Mouse (Mus musculus) heart, adult 18-20 months (tissue): ENCODE measurements around the gene Vezf1. TPM values are rescaled to one million over a fixed set of nuclear protein-coding genes. Genes with fewer than 3 reads are reported as not detected.
"Not testable (repeated sequence)": the region's sequence is repeated elsewhere in the genome, so short reads cannot be mapped to it uniquely, and the experiment has no call there.

ENCODE experiments used
- DNase-seq, 2 experiments: peaks; one replicate each; pipeline ENCODE4 v3.0.0; 2021 to 2022; ENCODE audit warnings: mixed read lengths in 1 of 2
- long read RNA-seq, 2 experiments: library from polyadenylated mRNA; stranded (forward); transcript quantifications; one replicate each; pipeline ENCODE4 v2.0.0; 2021
- total RNA-seq, 2 experiments: library from RNA; stranded (reverse); gene quantifications; 2 replicates each; pipeline ENCODE4 v1.2.3; 2021

Gene Vezf1
- total RNA-seq, result 10 to 100 TPM; 35.0 to 38.4 TPM
- long read RNA-seq, experiment 1, full-length matches to known transcripts, result 17 of 21 reads
- long read RNA-seq, experiment 1, partial matches to known transcripts, result 0 of 21 reads
- long read RNA-seq, experiment 1, other reads (novel, unspliced or antisense), result 4 of 21 reads
- long read RNA-seq, experiment 2, full-length matches to known transcripts, result 2 of 5 reads
- long read RNA-seq, experiment 2, partial matches to known transcripts, result 0 of 5 reads
- long read RNA-seq, experiment 2, other reads (novel, unspliced or antisense), result 3 of 5 reads

GRCm38 (mm10) chr11:88067586-88068410 is at the start of gene Vezf1:
Vezf1 (plus strand) TSS chr11:88068279.
- peak; percentile 81 to 82 for DNase-seq

DNA sequence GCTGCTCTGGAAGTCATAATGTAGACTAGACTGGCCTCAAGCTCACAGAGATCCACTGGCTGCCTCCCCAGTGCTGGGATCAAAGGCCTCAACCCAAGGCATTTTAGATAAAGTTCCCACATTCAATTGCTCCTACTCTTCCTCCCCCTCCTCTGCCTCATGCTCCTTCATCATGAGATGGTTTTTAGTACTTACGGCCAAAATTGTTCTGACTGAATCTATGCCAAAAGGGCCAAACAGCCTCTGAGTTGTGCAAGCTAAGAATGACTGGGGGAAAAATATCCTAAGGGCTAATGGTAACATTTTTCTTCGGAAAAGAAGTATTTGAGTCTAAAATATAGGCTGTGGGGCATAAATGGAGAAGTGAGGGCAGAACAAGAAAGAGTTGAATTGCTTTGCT is 44.1 kb upstream of the Vezf1 start:
- DNase-seq, result no peak

DNA sequence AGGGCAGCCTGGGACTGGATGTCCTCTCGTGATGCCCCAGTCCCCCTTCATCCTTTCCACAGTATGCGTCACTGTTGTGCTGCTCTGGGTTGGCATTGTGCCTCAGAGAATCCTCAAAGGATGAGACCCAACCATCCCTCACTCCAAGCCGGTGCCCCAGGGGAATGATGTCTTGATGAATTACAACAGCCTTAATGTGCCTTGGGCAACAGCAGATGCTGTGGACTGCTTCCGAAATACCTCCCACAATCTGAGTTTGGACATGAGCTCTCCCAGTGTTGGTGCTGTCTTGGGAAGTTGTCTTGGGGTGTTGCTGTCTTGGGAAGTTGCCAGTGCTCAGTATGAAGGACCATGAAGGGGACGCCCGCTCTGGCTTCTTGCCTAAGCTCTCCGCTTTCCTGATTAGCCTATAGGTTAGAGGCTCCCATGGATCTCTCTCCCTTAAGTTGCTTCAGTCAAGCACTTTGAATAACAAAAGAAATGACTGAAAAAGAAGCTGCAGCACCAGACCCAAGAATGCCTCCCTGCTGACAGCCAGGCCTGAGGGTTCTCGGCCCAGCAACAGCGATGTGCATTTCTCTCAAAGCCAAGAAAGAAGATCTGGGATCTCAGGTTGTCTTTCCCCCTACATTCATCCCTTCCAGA is 40.6 kb upstream of the Vezf1 start:
- DNase-seq, result no peak

DNA sequence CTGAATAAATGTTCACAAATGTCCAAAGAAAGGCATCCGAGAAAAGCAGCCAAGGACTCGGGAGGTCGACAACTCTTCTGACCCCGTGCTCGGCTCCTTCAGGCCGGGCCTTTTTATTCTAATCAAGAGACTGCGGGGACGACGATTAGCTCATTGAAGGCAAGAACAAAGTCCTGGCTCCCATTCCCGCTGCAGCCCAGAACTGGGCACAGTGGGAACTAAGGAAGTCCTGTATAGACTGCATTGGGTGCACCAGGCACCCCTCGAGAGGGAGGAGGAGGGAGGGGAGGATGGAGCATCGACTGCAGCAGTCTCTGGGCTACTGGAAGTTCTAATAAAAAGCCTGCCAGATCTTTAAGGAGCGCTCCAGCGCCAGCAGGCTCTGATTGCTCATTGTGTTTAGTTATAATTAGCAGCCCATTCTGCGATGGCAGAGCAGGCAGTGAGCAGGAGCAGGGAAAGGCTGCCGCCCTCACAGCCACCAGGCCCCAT is 39.8 kb upstream of the Vezf1 start:
- no peak for DNase-seq

DNA sequence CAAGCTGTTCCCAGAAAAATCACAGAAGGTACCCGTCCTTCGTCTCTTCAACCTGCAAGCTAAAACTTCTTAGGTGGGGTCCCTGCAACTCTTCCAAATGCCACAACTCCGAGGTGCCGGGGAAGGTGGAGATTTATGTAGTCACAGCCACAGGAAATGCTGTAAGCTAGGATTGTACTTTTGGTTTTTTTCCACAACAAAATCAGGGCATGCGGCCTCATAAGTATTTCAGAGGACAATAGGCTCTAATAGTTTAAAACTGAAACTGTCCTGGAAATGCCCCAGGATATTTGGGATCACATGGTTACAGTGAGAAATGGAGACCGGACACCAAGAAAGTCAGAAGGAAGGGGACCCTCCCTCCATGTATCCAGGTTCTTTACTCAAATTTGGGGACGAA is 37.9 kb upstream of the Vezf1 start:
- DNase-seq, result peak in 1 of 2 experiments; percentile 14

DNA sequence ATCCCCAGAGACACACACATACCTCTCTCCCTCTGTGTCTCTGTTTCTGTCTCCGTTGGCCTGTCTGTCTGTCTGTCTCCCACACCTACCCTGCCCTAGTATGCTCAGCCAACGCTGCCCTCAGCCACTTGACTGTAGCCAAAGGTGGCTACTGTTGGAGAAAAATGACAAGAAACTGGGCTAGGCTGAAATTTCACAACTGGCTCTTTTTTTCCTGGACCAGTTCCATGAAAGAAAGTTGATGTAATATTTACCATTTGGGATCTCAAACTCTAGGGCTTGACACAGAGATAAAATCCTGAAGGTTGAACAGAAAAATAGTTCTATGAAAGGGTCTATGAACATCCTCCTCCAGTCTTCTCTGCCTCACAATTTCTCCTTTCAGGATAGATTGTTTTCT is 37.2 kb upstream of the Vezf1 start:
- DNase-seq, result peak in 1 of 2 experiments; percentile 28

DNA sequence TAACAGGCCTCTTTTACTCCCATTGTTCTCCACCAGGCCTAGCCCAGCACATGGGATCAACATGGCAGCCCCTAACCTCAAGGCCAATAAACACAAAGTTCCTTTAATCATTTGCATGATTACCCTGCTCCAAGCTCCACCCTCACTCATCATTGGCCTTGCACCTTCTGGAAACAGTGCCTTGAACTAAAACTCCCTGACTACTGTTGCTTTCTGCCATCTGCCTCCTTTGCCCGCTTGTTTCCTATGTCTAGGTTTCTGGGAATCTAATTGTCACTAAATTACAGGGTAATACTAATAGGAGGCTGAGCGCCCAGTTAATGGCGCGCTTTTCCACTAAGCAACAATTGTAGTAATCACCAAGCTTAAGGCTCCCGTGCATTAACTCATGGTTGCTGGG is 36.3 kb upstream of the Vezf1 start:
- DNase-seq, result no peak

DNA sequence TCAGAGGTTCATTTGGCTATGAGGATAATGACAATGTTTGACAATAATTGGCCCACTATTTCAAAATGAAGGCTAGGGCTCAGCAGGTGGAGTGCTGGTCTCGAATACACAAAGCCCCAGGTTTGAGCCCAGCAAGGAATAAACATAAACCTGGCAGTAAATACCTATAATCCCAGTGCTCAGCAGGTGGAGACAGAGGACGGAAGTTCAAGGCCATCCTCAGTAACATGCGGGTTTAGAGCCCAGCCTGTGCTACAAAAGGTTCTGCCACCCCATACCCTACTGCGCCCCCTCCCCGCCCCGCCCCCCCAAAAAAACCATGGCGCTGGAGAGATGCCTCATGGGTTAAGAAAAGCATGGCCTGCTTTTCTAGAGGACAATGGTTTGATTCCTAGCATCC is 32.1 kb upstream of the Vezf1 start:
- DNase-seq, result no peak

- DNase-seq, result no peak
Observed at GRCm38 (mm10) chr11:88036761-88037251, 31.3 kb upstream of the Vezf1 start.

GRCm38 (mm10) chr11:88037386-88037785 is 30.7 kb upstream of the Vezf1 start:
- DNase-seq, result no peak

DNA sequence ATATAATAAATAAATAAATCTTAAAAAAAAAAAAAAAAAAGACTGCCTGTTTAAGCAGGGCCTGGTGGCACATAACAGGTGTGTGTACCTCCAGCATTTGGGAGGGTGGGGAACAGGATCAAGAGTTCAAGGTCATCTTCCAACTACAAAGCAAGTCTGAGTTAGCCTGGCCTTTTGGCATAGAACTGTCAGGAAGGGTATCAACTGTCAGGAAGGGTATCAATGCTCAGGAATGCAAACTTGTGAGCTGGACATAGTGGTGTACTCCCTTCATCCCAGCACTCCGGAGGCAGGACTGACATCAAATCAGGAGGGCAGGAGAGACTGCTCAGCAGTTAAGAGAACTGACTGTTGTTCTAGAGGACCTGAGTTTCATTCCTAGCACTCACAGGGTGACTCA is 29.0 kb upstream of the Vezf1 start:
- no peak for DNase-seq

DNA sequence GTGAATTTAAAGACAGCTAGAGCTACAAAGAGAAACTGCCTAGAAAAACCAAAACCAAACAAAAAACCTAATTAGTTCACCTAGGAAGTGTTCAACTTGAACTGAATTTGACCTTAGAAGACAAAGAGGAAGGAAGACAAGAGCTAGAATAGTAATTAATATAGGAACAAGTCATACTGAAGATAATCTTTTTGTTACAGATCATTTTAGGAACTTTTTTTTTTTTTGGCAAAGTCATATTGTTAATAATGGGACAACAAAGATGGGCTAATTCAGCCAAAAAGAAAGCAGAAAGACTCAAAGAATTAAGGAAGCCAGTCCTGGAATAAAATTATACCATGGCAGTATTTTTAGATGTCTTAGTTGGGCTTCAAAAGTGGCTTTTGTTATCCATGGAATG is 23.8 kb upstream of the Vezf1 start:
- no peak for DNase-seq

DNA sequence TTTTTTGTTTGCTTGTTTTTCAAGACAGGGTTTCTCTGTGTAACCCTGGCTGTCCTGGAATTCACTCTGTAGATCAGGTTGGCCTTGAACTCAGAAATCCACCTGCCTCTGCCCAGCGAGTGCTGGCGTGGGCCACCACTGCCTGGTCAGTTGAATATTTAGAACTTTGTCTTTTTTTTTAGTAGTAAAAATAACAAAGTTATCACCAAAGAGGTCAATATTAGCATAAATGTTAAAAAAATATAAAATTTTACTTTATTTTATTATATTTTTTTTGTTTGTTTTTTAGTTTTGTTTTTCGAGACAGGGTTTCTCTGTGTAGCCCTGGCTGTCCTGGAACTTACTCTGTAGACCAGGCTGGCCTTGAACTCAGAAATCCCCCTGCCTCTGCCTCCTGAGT is 22.9 kb upstream of the Vezf1 start:
- not testable (repeated sequence) for DNase-seq

DNA sequence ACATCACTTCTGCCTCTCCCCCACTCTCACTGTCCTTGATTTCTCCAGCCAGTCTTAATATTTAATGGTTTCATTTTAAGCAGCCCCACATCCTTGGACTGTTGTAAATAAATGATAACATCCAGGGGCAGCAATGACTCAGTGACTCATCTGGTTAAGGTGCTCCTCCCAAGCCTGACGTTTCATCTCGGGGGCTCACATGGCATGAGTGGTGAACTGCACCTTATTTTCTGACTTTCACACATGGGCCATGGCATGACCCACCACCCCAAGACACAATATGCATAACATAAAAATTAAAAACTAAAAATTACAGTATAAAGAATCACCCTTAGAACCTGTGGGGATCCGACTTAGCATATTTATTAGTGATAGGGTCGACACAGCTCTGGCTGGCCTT is 22.2 kb upstream of the Vezf1 start:
- DNase-seq, result no peak

- DNase-seq, result no peak
Observed at GRCm38 (mm10) chr11:88046323-88046937, 21.6 kb upstream of the Vezf1 start.

GRCm38 (mm10) chr11:88046944-88047794 is 20.9 kb upstream of the Vezf1 start, which contains the start of gene Srsf1:
Srsf1 (plus strand) TSS chr11:88047373.
- peak; percentile 98 for DNase-seq

- peak; percentile 69 to 73 for DNase-seq
Observed at GRCm38 (mm10) chr11:88047871-88048531, 20.1 kb upstream of the Vezf1 start.

DNA sequence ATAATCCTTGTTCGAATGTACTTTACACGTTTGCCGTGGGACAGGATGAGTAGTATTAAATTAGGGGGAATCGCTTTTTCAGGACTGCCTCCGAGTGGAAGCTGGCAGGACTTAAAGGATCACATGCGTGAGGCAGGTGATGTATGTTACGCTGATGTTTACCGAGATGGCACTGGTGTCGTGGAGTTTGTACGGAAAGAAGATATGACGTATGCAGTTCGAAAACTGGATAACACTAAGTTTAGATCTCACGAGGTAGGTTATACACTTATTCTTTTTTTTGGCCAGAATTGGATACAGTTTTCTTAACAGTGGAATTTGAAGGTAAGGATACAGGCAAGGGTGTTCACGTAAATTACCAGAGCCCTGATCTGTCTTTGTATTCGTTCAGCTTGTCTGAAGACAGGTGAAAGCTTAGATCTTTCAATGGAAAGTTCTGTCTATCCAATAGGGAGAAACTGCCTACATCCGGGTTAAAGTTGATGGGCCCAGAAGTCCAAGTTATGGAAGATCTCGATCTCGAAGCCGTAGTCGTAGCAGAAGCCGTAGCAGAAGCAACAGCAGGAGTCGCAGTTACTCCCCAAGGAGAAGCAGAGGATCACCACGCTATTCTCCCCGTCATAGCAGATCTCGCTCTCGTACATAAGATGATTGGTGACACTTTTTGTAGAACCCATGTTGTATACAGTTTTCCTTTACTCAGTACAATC is 19.0 kb upstream of the Vezf1 start:
- DNase-seq, result peak in 1 of 2 experiments; percentile 37

GRCm38 (mm10) chr11:88049732-88050131 is 18.3 kb upstream of the Vezf1 start:
- no peak for DNase-seq

DNA sequence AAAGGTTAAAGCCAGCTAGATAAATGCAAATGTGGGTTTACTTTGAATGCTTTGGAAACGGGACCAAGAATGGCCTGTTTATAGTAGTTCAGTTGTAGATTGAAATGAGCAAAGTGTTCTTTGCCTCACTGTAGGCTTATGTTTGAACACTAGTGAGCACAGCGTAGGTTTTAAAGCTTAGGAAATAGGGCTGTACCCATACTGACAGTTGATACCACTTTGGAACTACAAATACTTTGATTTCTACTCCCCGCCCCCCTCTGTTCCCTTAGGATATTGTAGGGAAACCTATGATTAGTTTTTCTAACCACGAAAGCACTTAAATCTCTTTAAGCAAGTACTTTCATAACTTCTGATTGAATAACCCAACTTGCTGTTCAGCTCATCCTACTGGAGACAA is 15.4 kb upstream of the Vezf1 start:
- DNase-seq, result no peak
